ENCODE assay signal across 22 mouse cellular contexts in genomic region chr17:62636896-62637295, GRCm38 (mm10).
DNase-seq lines count a peak whose midpoint lies in the region; ATAC-seq lines count a peak whose summit lies in the region.
"Had no signal": no experiment of that assay in that cellular context is flagged by ENCODE, and none has a peak within 500 bp of the region (broad histone marks: within the 10 kb centered on the region; RNA-seq: fewer than 3 reads in every experiment).

No protein-coding gene starts in this region.

- H3K4me3 ChIP-seq in heart, embryonic 14.5 days (ENCODE audit: control insufficient read depth in 1 of 2, insufficient read depth in 1 of 2, low read depth in 1 of 2, low read length in 2 of 2), result no peak overlapping the region
- H3K4me3 ChIP-seq in hindbrain, embryonic 16.5 days (ENCODE audit: low read length), result no peak overlapping the region
- H3K4me3 ChIP-seq: embryonic facial prominence, embryonic 13.5 days; forebrain, embryonic 12.5 days; hindbrain, embryonic 15.5 days had no signal

- peak; percentile 72 for DNase-seq in adrenal gland, adult 2 months
- DNase-seq in adrenal gland, adult 18-20 months (ENCODE audit: low spot score in 2 of 2), result no peak
- DNase-seq in heart, adult 8-10 months (ENCODE audit: low spot score), result no peak
- peak; percentile 19 for DNase-seq in MN1 (ENCODE audit: low spot score)
- DNase-seq in adrenal gland, postnatal 14 days, result peak; percentile 52
- no peak for DNase-seq in lung, postnatal 36 days
- DNase-seq: cerebellum, adult 18-20 months; cerebellum, adult 9-11 months; cerebellum, postnatal 36 days; gastrocnemius, postnatal 14 days; kidney, adult 11 months; kidney, adult 9 months had no signal

- no peak overlapping the region for H3K9ac ChIP-seq in heart, embryonic 14.5 days (ENCODE audit: low read length)
- H3K9ac ChIP-seq in hindbrain, embryonic 16.5 days (ENCODE audit: low read depth, low read length), result no peak overlapping the region
- H3K9ac ChIP-seq: embryonic facial prominence, embryonic 13.5 days; forebrain, embryonic 12.5 days; hindbrain, embryonic 15.5 days had no signal

- no peaks in the 10 kb centered on the region for H3K27me3 ChIP-seq in heart, embryonic 14.5 days (ENCODE audit: control insufficient read depth, insufficient read depth, low read length)
- no peaks in the 10 kb centered on the region for H3K27me3 ChIP-seq in hindbrain, embryonic 16.5 days (replicated peaks; ENCODE audit: control insufficient read depth, insufficient read depth, low read length)
- H3K27me3 ChIP-seq: embryonic facial prominence, embryonic 13.5 days; forebrain, embryonic 12.5 days; hindbrain, embryonic 15.5 days; Patski had no signal

- ATAC-seq in heart, embryonic 14.5 days (ENCODE audit: insufficient number of reproducible peaks, insufficient read depth, low FRiP score, low read depth), result no peak
- ATAC-seq in hindbrain, embryonic 16.5 days, result no peak
- ATAC-seq: activated CD4-positive, CD25-positive, alpha-beta regulatory T cell, adult 4 months; forebrain, embryonic 16.5 days; inflammation-experienced regulatory T-cells, adult 6 months; Patski had no signal

- H3K4me2 ChIP-seq in heart, embryonic 14.5 days (ENCODE audit: low read length), result no peak overlapping the region
- no peak overlapping the region for H3K4me2 ChIP-seq in hindbrain, embryonic 16.5 days (ENCODE audit: low read length)
- H3K4me2 ChIP-seq: embryonic facial prominence, embryonic 13.5 days; forebrain, embryonic 12.5 days; hindbrain, embryonic 15.5 days had no signal

- peak overlapping the region; percentile 27 to 45; a peak in 2 of 4 replicates for H3K27ac ChIP-seq in heart, embryonic 14.5 days (replicated peaks in 1 of 2; ENCODE audit: control insufficient read depth in 1 of 2, insufficient read depth in 1 of 2, low read depth in 2 of 2, low read length in 2 of 2)
- no peak overlapping the region for H3K27ac ChIP-seq in hindbrain, embryonic 16.5 days (ENCODE audit: low read depth, low read length)
- H3K27ac ChIP-seq: embryonic facial prominence, embryonic 13.5 days; forebrain, embryonic 12.5 days; hindbrain, embryonic 15.5 days; kidney, postnatal 0 days had no signal

- no peaks in the 10 kb centered on the region; a peak in 1 of 4 replicates for H3K4me1 ChIP-seq in heart, embryonic 14.5 days (ENCODE audit: control insufficient read depth in 2 of 2, insufficient read depth in 2 of 2, low read length in 2 of 2)
- H3K4me1 ChIP-seq in hindbrain, embryonic 16.5 days (ENCODE audit: control insufficient read depth, insufficient read depth, low read depth, low read length), result no peaks in the 10 kb centered on the region
- H3K4me1 ChIP-seq: forebrain, embryonic 12.5 days; hindbrain, embryonic 15.5 days had no signal

- H3K9me3 ChIP-seq in heart, embryonic 14.5 days (ENCODE audit: control insufficient read depth, low read length), result no peaks in the 10 kb centered on the region
- H3K9me3 ChIP-seq in hindbrain, embryonic 16.5 days (ENCODE audit: control insufficient read depth, low read length), result no peaks in the 10 kb centered on the region
- H3K9me3 ChIP-seq: embryonic facial prominence, embryonic 13.5 days; forebrain, embryonic 12.5 days; hindbrain, embryonic 15.5 days had no signal

- H3K36me3 ChIP-seq in heart, embryonic 14.5 days (ENCODE audit: control insufficient read depth, insufficient read depth, low read length), result no peaks in the 10 kb centered on the region
- no peaks in the 10 kb centered on the region for H3K36me3 ChIP-seq in hindbrain, embryonic 16.5 days (ENCODE audit: control insufficient read depth, insufficient read depth, low read length)
- H3K36me3 ChIP-seq: embryonic facial prominence, embryonic 13.5 days; forebrain, embryonic 12.5 days; hindbrain, embryonic 15.5 days had no signal

- WGBS in heart, embryonic 14.5 days, result 28% methylated on average over 7 of the region's 7 CpGs
- 86% methylated on average over 7 of the region's 7 CpGs for WGBS in hindbrain, embryonic 16.5 days

Comparison
In these comparisons a context has a peak if more than half of its experiments do, and no peak if none do; other contexts are left out.
1. DNase-seq: peak in adrenal gland, adult 2 months (single experiment), MN1 (single experiment) and adrenal gland, postnatal 14 days (single experiment); none in adrenal gland, adult 18-20 months (0 of 2), heart, adult 8-10 months (single experiment) and lung, postnatal 36 days (single experiment).